Mouse (Mus musculus): ENCODE data around the gene Majin.

Gene Majin

DNA sequence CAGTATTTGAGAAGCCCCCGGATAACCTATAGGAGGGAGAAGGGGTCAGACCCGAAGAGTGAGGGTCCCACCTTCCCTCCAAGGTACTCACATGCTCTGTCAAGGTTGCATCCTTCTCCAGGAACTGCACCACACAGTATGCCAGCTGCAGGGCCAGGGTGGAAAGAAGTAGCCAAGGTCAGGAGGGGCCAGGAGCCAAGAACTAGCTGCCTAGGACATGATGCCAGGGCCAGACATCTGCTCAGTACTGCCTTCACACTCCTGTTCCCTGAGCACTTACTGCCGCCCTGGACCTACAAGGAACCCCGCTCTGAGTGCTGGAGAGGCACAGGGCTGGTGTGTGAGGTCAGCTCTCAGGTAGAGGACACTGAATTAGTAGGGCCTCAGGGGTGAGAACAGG is 46.2 kb downstream of the Majin start:
- no peak for DNase-seq

DNA sequence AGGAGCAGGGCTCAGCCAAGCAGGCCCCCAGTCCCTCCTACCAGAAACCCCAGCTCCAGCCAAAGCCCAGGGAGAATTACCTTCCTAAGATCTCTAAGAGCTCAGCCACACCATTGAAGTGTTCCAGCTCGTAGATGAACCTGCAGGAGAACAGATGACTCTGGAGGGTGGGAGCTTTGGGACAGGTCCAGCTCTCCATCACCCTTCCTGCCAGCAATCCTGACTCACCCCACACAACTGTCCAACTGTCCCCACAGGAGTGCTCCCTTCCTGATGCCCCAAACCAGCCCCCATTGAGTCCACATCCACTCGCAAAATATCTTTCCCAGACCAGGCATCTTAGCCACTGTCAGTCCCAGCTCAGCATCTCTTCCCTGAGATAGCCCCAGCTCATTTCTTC is 46.8 kb downstream of the Majin start:
- DNase-seq, result no peak

DNA sequence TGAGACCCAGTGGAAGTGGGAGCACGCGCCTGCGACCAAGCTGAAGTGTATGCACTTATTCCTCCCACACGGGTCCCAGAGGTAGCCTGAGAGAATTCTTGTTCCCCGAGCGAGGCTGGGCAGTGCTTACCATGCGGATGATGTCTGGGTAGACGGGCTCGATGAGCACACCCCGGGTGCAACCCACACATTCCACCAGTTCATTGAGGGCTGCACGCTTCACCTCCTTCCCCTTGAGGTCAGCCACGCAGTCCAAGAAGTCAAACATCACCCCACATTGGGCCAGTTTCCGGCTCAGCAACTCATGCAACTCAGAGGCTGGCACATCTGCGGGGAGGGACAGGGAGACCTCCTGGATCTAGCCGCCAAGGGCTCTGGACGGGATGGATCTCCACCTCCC is 49.5 kb downstream of the Majin start:
- DNase-seq, result peak; percentile 49 to 70

DNA sequence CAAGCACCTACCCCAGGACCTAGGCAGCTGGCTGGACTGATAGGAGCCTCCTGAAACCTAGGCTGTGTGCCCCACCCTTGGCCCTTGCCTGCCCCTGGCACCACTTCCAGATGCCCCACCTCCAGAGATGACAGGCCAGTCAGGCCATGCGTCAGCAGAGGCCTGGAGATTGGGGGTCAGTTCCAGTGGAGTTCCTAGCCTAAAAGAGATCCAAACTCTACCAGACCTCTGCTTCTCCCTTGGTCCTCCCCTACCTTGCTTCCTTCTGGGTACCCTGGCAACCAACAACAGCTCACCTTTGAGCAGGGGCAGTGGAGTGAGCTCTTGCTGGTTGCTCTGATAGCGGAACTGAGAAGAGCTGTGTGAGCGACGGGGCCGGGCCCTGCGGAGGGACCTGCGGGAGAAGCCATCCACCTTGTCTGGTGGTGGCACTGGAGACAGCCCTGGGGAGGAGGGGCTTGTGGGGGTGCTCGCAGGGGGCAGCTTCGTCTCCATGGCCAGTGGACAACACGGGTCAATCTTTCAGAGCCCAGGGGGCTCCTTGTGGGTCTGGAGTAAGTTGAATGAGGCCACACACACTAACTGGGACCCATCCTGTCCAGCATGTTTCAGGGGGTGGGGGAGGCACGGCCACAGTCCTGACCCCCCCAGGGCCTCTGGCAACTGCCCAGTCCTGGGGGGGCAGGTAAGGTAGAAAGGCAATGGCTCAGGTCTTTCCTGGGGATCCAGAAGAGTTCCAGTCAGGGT is 50.3 kb downstream of the Majin start:
- DNase-seq, result peak in 1 of 2 experiments; percentile 31

DNA sequence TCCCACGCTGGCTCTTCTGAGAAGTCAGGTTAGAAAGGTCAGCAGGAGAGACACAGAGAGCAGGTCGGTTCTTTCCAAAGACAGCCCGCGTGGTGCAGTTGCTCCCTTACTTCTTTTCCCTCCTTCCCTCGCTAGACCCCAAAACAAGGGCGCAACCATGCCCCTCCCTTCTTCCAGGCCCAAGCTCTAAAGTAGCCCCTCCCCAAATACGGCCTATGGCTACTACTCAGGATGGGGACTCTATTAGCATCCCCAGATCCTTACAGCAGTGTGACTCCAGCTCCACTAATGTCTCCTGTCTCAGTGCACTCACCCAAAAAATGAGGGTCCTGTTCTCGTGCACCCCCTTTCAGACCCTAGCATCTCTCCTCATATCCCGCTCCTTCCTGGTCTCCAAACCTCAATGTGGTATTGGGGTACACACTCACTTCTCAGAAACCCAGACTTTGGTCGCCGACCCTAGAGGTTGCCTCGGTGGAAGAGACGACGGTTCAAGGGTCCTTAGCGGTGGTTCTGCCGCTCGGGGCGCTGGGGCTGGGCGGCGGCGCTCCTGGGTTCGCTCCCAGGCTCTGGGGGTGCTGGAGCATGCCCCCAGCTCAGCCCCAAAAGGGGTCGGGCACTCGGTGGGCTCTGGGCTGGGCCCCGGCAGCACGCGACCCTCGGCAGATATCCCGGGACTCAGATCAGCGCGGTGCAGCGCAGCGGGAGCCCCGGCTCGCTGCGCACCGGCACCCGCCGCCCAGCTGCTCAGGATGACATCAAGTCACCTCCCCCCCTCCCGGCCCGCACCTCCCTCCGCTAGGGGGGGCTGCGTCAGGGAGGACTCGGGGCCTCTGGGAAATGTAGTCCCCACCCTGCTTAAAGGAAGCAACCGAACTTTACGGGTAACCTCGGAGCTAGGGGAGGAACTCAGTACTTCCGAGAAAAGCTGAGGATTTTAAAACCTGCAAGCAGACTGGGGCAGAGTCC is 51.2 kb downstream of the Majin start, which contains the start of gene Ppp2r5b:
Gene Ppp2r5b (minus strand): TSS at position 789 of the 969 bp plus-strand sequence.
- DNase-seq, result peak; percentile 94 to 97

DNA sequence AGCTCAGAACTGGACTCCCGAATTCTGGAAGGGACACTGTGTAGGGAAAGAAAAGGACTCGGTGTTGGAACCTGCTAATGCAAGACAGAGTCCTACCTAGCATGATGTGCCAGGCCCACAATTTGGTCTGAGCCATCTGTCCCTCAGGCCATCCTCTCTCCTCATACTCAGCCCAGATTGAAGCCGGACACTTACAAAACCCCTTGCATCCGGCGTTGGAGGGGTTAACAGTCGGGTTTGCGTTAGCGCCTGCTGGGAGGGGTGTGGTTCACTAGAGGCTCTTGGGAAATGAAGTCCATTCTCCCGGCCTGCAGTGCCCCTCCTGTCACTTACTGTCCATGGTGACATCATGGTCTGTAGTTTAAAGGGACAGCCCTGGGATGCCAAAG is 51.9 kb downstream of the Majin start:
- DNase-seq, result peak; percentile 92 to 95

DNA sequence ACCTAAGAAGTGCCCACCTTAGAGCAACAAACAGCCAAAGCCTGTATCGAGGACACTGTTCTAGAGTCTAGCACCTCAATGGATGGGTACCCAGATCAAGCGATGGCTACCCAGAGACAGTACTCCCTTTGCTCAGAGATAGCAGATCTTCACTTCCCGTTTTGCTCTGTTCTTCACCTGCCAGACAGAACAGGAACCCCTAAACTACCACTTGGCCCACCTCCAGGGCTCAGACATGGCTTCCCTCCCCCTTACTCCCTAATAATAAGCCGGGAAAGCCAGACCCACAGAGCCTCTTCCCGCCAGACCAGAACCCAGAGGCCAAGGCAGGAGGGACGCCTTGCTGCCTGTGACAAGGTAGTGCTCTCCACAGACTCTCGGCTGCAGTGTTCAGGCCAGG is 52.7 kb downstream of the Majin start:
- DNase-seq, result no peak

DNA sequence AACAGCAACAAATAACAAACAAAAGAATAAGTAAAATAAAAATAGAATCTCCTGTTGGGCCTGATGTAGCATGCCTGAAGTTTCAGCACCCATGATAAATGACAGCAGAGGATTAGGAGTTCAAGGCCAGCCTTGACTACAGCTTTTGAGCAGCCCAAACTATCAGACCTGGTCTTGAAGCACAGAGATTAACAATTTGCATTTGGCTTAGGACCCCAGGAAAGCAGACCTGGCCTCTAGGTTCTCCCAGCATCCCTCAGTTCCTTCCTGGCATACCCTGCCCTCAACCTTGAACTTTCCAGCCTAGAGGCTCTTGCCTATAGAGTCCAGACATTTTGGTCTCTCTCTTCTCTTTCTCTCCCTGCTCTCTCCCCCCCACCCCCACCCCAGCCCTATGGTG is 54.6 kb downstream of the Majin start:
- no peak for DNase-seq

DNA sequence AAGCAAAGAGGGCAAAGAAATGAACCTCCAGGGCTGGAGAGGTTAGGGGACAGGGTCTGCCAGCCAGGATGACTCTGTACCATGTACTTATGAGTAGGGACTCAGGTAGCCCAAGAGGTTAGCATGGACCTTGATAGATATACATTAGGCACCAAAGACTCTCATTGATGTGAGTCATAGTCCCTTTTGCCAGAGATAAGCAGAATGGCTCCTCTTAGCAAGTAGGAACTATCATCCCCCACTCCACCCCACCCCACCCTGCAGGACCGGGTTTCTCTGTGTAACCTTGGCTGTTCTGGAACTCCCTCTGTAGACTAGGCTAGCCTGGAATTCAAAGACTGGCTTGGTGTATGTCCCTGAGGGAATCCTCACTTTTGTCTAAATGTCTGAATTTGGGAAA is 55.9 kb downstream of the Majin start:
- DNase-seq, result no peak

DNA sequence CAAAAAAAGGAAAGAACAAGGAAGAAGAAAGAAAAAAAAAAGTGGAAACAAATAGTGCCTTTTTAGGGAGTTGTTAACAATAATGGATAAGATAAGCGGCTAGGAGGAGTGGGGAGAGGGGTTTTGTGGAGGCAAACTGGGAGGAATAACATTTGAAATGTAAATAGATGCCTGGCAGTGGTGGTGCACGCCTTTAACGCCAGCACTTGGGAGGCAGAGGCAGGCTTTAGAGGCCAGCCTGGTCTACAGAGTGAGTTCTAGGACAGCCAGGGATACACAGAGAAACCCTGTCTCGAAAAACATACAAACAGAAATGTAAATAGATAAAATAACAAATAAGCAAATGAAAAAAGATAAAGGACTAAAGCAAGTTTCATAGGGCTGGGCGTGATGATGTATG is 56.5 kb downstream of the Majin start:
- no peak for DNase-seq

DNA sequence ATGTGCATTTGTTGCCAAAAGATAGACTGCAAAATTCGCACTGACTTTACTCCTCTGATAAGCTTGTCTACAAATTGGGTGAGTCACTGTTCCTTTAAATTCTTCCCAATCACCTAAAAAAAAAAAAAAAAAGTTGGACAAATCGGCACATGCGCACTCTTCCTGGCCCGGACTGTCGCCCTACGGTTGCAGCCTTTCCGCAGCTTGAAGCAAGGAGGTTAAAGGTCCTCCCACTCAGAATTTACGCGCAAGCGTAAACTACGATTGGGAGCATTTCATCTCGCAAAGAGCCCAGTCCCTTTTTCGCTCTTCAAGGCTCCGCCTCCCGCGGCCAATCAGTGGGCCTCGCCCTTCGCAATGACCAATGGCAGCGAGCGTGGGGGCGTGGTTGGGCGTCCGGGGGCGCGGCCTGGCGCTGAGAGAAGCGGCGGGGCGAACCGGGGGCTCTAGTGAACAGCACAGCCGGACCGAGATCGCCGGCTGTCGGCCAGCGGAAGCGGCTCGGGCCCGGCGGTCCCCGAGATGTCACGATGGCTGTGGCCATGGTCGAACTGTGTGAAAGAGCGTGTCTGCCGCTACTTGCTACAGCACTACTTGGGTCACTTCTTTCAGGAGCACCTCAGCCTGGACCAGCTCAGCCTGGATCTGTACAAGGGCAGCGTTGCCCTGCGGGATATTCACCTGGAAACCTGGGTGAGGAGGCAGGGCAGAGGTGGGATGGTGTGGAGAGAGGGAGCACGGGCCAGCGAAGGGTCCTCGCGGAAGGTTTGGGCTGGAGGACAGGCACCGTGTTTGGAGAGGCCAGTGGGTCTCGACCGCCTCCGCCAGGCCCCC is 57.3 kb downstream of the Majin start, which contains the start of gene Atg2a:
Gene Atg2a (plus strand): TSS at position 395 of the 834 bp plus-strand sequence.
- DNase-seq, result peak; percentile 98 to 99

DNA sequence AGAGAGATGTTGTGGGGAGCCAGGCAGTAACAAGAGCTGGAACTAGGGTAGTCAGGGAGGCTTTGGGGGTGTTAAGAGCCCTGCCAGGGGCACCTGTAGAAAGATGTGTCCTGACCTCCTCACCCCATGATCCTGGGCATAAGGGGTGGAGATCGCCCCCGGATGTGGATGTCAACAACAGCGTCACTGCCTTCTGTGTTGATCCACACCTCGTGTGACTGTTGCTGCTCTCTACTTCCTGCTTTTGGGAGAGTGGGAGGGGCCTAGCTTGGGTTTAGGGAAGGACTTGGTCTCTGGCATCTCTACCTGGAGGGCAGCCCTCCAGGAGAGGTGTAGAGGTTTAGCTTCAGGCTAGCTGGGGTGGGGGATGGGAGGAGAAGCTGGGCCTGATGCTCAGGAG is 58.1 kb downstream of the Majin start:
- DNase-seq, result peak; percentile 53 to 70

DNA sequence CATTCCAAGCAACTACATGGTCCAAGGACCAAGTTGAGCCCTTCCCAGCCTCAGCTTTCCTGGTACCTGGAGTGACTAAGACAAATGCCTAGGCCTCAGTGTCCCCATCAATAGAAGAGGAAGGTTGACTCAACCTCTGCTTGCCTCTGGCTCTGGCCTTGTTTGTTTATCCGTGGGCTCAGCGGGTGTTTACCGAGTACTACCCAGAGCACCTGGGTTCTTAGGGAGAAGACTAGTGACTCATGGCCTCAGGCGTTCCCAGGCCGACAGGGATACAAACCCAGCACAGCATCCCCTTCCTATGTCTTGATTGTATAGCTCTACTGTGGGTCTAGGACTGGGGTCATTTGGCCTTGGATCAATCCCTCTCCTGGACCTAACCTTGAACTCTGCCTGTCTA is 59.0 kb downstream of the Majin start:
- DNase-seq, result no peak

DNA sequence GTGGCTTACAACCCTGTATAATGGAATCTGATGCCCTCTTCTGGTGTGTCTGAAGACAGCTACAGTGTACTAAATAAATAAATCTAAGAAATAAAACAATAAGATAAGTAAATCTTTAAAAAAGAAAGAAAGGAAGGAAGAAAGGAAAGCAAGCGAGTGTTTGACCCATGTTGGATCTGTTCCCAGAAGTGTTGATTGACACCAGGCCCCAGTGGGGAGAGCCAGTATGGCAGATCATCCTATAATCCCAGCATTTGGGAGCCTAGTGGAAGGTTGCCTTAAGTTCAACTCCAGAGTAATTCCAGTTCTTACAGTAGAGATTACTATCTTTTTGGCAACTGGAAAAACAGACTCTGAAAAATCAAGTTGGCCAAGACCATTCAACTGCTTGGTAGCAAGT is 61.6 kb downstream of the Majin start:
- DNase-seq, result no peak

DNA sequence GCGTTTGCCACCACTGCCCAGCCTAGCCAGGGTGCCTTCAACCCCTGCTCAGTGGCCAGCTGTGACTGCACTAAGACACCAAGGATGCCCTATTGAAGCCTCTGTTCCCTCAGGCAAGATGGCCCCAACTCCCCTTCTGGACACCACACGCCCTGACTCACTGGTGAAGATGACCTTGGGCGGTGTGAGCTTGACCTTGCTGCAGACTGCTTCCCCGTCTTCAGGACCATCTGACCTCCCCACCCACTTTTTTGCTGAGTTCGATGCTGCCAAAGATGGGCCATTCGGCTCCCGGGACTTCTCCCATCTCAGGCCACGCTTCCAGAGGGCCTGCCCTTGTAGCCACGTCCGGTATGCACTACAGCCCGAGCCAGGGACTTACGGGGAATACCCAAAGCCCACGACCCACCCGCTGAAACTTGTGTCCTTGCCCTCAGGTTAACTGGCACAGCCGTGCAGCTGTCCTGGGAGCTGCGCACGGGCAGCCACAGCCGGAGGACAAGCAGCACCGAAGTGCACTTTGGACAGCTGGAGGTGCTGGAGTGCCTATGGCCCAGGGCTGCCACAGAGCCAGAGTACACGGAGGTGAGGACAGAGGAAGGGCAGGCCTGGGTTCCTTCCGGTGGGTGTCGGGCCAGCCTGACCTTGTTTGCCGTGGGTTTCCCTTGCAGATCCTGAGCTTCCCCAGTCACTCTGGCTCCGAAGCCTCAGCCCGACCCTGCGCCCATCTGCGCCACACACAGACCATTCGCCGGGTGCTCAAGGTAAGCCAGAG is 63.5 kb downstream of the Majin start:
- DNase-seq, result no peak

DNA sequence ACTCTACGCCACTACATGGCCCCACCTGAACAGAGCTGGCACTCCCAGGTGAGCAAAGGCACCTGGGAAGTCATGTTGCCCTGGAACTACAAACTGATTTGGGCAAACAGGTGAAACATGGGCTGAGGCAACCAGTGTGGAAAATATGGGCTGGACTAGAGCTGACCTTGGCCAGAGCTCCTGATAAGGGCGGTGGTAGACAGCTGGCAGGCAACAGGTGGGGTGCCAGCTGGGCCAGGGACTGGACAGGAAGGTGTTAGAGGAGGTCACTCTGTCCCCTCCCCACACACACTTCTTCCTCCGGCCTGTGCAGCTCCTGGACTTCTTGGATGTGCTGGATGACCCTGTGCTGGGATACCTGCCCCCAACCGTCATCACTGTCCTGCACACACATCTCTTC is 68.8 kb downstream of the Majin start:
- no peak for DNase-seq

DNA sequence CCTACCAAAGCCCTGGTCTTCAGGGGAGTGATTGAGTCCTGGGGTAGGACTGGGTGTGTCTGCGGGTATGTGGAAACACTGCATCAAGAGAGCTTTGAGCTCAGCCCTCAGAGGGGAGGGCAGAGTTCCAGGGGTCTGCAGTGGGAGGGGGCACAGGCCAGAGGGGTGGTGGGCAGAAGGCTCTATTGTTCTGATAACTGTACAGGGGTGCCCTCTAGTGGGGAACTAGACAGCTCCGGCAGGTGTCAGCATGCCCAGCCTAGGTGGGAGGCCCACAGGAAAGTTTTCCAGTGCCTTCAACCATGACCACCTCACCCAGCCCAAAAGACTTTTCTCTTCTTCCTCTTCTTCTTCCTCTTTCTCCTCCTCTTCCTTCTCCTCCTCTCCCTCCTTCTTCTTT is 76.2 kb downstream of the Majin start:
- DNase-seq, result peak; percentile 53 to 60

DNA sequence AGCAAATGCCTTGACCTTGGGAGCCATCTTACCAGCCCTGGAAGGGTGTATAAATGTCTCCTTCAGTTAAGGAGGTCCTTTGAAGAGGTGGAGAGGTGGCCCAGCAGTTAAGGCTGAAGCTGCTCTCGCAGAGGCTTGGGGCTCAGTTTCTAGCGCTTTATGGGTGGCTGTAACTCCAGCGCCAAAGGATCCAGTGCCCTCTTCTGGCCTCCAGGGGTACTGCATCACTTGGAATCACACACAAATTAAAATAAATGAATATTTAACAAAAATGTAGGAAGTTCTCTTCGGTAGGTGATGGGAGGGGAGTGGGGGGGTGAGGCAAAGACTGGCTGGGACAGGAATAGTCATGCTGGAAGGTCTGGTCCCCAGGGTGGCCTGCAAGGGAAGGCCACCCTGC is 76.8 kb downstream of the Majin start:
- no peak for DNase-seq

DNA sequence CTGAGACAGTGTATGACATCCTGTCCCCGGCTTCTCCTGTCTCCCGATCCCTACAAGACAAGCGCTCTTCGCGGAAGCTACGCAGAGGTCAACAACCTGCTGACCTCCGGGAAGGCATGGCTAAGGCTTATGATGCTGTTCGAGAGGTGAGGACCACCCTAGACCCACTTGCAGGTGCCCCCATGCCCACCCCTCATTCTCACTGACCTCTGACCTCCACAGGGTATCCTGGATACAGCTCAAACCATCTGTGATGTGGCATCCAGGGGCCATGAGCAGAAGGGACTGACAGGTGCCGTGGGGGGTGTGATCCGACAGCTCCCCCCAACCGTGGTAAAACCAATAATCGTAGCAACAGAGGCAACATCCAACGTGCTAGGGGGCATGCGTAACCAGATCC is 77.2 kb downstream of the Majin start:
- DNase-seq, result no peak

DNA sequence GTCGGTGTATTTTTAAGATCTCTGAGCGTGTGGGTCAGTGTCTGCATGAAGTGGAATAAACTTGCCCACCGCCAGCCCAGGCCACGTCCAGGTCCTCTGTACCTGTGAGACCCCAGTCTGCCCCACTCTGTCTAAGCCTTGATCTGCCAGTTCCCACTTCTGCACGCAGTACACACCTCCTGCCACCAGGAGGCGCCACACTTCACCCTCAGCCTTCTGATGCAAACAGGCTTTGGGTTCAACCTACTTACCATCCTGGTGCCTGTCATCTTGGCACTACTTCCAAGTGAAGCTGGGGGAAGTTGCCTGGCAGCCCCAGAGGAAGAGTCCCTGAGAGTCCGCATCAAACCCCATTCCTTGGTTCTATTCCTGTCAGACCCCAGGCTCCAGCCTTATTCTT is 78.0 kb downstream of the Majin start:
- DNase-seq, result peak; percentile 81 to 86

DNA sequence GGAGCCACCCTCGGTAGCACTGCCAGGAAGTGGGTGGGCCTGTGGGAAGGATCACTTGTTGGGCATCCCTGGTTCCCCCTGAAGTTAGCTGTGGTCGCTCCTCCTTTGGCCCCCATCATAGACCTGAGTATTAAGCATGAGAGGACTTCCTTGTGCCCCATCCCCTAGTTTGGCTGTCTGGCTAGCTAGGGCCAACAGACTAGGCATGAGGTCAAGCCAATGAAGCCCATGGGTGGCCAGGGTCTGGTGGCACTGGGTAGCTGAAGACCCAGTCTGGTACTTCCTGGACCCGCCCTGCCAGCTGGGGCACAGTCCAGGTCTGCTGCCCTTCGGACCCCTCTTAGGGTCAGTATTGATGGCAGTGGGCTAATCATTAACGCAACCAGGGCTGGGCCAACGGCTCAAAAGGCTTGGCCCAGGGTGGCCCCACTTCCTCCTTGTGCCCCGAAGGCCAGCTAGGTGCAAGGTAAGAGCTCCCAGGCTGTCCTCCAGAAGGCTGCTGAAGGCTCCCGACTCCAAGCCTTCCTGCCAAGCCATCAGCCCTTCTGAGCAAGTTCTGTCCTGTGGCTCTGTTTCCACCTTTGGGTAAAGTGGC is 78.7 kb downstream of the Majin start:
- peak; percentile 58 to 75 for DNase-seq

DNA sequence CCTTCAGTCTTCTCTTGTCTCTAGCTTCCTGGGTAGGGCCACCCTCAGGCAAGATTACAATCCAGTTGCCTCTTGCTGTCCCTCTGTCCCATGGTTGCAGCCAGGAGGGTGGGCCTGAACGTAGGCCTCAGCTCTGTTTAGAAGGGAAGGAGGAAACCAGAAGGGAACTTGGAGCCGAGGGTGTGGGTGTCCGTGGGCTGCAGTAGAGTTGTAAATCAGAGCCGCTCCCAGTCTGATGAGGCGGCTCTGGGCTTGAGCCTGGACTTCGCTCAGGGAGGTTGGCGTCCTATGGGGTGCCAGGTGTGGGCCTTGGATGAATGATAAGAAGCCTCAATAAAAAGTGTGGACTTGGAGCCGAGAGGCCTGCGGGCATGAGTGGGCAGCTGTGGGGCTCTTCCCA is 80.0 kb downstream of the Majin start:
- DNase-seq, result no peak

All from kidney, postnatal 4 days (tissue).